Mouse (Mus musculus) brain, embryonic 14.5 days (tissue): ENCODE measurements around the gene Dnase1l3.

Source experiments
- CTCF ChIP-seq: fragments of 200-500 bp; IDR thresholded peaks from 2 replicates; pipeline ENCODE4 v1.5.1; 2012; ENCODE audit warnings: inconsistent platforms, mild to moderate bottlenecking, moderate library complexity, borderline replicate concordance; ENCODE audit not compliant: insufficient read depth, insufficient read length; ENCODE audit errors: extremely low read depth
- POLR2A ChIP-seq: fragments of 200-500 bp; IDR thresholded peaks from 2 replicates; pipeline ENCODE4 v1.6.1; 2012; ENCODE audit warnings: mild to moderate bottlenecking, inconsistent platforms, borderline replicate concordance; ENCODE audit not compliant: poor library complexity, insufficient read depth, insufficient read length, severe bottlenecking; ENCODE audit errors: extremely low read depth

GRCm38 (mm10) chr14:7960616-7961015, 33.8 kb downstream of the Dnase1l3 start:
- TF ChIP-seq POLR2A (no peak), CTCF (peak; percentile 52; the same call in 1 of the 2 replicates)
